Mouse (Mus musculus) embryonic stem cell, embryonic (primary cell): ENCODE measurements around the gene Ace.

Experiments
- CTCF ChIA-PET, 4 experiments: fragments of 300-600 bp in 2 of 4; fragments of 350-600 bp in 2 of 4; sonication (Branson Sonifier 250); formaldehyde crosslinking; loops; one replicate each; lab custom pipeline; 2022; ENCODE audit warnings: inconsistent platforms in 2 of 4; lab: Charles Lee
- POLR2A ChIA-PET, 4 experiments: fragments of 300-600 bp in 2 of 4; fragments of 350-600 bp in 2 of 4; sonication (Branson Sonifier 250); formaldehyde crosslinking; loops; one replicate each; lab custom pipeline; 2022; ENCODE audit warnings: antibody characterized with exemption in 4 of 4, inconsistent platforms in 1 of 4; lab: Charles Lee

Ace gene

DNA sequence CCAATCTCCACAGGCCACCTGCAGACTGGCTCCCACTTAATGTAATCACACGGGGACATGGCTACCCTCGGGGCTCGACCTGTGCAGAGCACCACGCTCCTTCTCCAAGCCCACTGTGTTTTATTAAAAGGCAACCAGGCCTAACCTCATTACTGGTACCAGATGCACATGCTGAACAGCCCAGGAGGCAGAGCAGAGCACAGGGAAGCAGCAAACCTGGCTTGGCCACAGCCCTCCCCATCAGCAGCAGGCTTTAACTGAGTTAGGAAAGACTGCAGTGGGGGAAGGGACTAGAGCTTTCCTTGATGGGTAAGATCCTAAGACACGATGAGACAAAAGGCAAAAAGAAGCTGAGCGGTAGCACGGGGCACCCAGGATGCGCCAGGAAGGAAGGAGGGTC lies 25.8 kb upstream of the Ace start:
- POLR2A ChIA-PET: interaction anchor here in 1 of 4 experiments (1.2 to 2.5 kb wide), 2 partner anchors 17 to 95 kb away, joined by 3 to 5 read pairs; partner anchors contain the start of gene Dcaf7
- CTCF ChIA-PET: no interaction called here

- CTCF ChIA-PET: interaction anchor here (0.5 to 1.8 kb wide), 22 partner anchors 9 to 580 kb away, joined by 3 to 9 read pairs (median 4); partner anchors contain the start of genes Cyb561 (in 3 of the 4), Ccdc47 (in 1 of the 4), Gm10840 (in 1 of the 4) and Limd2 (in 1 of the 4)
- POLR2A ChIA-PET: interaction anchor here in 3 of 4 experiments (0.6 to 4.6 kb wide), 34 partner anchors 9 to 1588 kb away, joined by 3 to 39 read pairs (median 5); partner anchors contain the start of genes Cyb561 (in 2 of the 3), Map3k3 (in 2 of the 3), Ccdc47 (in 1 of the 3) and Dcaf7 (in 1 of the 3)
Observed at GRCm38 (mm10) chr11:105943133-105944102, 24.3 kb upstream of the Ace start.

GRCm38 (mm10) chr11:105944126-105944621 lies 23.6 kb upstream of the Ace start:
- ChIA-PET POLR2A (interaction anchor here (0.8 to 4.6 kb wide), 25 partner anchors 9 to 556 kb away, joined by 3 to 39 read pairs (median 5); partner anchors contain the start of genes Cyb561 (in 3 of the 4), Map3k3 (in 2 of the 4), Dcaf7 (in 1 of the 4) and Ern1 (in 1 of the 4)), CTCF (interaction anchor here (0.6 to 1.8 kb wide), 21 partner anchors 9 to 421 kb away, joined by 3 to 9 read pairs (median 4); partner anchors contain the start of genes Cyb561 (in 3 of the 4), Ccdc47 (in 1 of the 4), Gm10840 (in 1 of the 4) and Limd2 (in 1 of the 4))

GRCm38 (mm10) chr11:105944770-105945672 lies 22.7 kb upstream of the Ace start:
- ChIA-PET POLR2A (interaction anchor here (0.5 to 4.6 kb wide), 24 partner anchors 8 to 556 kb away, joined by 3 to 39 read pairs (median 4); partner anchors contain the start of genes Cyb561 (in 3 of the 4), Map3k3 (in 2 of the 4), Dcaf7 (in 1 of the 4) and Smarcd2 (in 1 of the 4)), CTCF (interaction anchor here (0.9 to 1.8 kb wide), 15 partner anchors 8 to 271 kb away, joined by 3 to 9 read pairs (median 4); partner anchors contain the start of genes Cyb561 (in 3 of the 4), Ccdc47 (in 1 of the 4), Gm10840 (in 1 of the 4) and Limd2 (in 1 of the 4))

DNA sequence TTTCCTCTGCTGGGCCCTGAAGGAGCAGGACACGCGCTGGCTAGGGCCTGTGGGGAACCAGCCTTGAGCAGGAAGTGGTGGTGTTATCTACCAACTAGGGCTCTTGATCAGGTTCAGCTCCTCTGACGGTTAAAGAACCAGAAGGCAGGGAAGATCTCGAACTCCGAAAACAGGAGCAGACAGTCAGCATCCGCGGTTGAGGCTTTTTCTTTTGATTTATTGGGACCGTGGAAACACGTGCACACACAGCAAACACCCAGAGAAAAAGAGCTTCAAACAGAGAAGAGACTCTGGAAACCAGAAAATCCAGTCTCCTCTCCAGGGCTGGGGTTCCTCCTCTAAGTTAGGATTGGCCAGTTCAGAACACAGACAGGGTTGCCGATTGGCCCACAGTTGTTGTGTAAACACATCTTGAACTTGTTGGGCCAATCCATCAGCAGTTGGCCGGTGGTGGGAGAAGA lies 21.0 kb upstream of the Ace start:
- POLR2A ChIA-PET: interaction anchor here in 2 of 4 experiments (0.9 to 4.6 kb wide), 4 partner anchors 11 to 247 kb away, joined by 4 to 39 read pairs (median 4); no protein-coding TSS in a partner anchor
- CTCF ChIA-PET: interaction anchor here in 2 of 4 experiments (0.6 to 0.7 kb wide), 3 partner anchors 20 to 579 kb away, joined by 3 to 7 read pairs (median 3); no protein-coding TSS in a partner anchor

DNA sequence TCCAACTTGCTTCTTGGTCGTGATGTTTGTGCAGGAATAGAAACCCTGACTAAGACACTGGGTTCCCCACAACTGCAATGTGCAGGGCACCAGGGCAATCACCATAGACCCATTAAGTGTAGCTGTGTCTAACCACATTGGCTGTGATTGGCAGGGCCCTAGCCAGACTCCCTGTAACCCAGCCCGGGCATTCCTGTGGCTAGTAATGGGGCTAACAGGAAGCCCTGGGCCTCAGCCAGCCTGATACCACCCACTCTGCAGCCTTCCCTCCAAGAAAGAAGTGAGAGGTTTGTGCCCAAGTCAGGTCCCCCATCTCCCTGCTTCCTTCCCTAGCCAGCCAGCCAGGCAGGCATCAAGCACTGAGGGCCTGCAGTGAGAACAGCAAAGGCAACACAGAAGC lies 19.5 kb upstream of the Ace start:
- ChIA-PET CTCF (interaction anchor here in 1 of 4 experiments (0.6 kb wide), 1 partner anchor 77 kb away, joined by 3 read pairs; no protein-coding TSS in a partner anchor), POLR2A (interaction anchor here in 2 of 4 experiments (0.7 to 4.6 kb wide), 5 partner anchors 9 to 245 kb away, joined by 3 to 39 read pairs (median 4); partner anchors contain the start of gene Map3k3 (in 1 of the 2))

DNA sequence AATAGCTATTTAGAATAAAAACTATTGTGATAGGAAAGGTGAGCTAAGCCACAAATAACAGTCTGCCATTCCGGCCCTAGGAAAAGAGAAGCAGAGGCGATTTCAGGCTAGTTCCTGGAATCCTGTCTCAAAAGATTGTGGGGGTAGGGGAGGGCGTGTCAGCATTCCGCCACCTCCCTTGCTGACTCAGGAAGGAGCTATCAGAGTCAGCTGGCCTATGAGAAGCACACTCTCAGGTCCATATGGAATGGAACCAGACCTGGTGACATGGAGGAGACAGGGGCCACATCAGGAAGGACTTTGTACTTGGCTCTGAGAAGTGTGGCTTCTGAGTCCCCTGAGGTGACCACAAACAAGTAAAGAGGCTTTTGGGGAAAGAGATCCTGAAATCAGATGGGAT lies 17.2 kb upstream of the Ace start:
- POLR2A ChIA-PET: interaction anchor here in 3 of 4 experiments (0.5 to 2.8 kb wide), 35 partner anchors 9 to 1500 kb away, joined by 3 to 25 read pairs (median 4); partner anchors contain the start of genes Dcaf7 (in 2 of the 3), Ace (in 1 of the 3), Gm10840 (in 1 of the 3) and Limd2 (in 1 of the 3)

GRCm38 (mm10) chr11:105951601-105952044 lies 16.1 kb upstream of the Ace start:
- POLR2A ChIA-PET: interaction anchor here in 2 of 4 experiments (0.5 to 2.8 kb wide), 9 partner anchors 8 to 324 kb away, joined by 3 to 25 read pairs (median 6); partner anchors contain the start of gene Ace (in 1 of the 2)
- CTCF ChIA-PET: interaction anchor here in 3 of 4 experiments (0.5 to 1.5 kb wide), 7 partner anchors 13 to 780 kb away, joined by 3 to 9 read pairs (median 4); no protein-coding TSS in a partner anchor

More for the DNA sequence above, 17.2 kb upstream of the Ace start:
- CTCF ChIA-PET: interaction anchor here in 3 of 4 experiments (0.6 to 1.5 kb wide), 6 partner anchors 12 to 278 kb away, joined by 3 to 6 read pairs (median 4); no protein-coding TSS in a partner anchor

DNA sequence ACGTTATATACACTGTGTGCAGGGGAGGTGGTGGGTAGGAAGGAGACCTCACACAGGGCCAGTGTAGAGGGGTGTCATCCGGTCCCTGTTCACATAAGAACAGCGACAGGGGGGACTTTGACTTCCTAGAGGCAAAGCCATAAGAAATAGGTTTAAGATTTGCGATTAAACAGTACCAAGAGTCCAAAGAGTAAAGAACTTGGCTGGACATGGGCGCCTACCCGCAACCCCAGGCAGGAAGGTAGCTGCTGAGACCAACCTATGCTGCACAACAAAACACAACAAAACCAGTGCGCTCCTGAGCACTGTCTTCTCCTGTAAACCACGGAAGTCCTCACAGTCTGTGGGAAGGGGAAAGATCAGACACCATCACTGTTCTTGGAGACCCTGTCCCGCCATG lies 15.6 kb upstream of the Ace start:
- CTCF ChIA-PET: interaction anchor here in 2 of 4 experiments (0.6 to 2.0 kb wide), 3 partner anchors 13 to 75 kb away, joined by 3 to 8 read pairs (median 4); no protein-coding TSS in a partner anchor

DNA sequence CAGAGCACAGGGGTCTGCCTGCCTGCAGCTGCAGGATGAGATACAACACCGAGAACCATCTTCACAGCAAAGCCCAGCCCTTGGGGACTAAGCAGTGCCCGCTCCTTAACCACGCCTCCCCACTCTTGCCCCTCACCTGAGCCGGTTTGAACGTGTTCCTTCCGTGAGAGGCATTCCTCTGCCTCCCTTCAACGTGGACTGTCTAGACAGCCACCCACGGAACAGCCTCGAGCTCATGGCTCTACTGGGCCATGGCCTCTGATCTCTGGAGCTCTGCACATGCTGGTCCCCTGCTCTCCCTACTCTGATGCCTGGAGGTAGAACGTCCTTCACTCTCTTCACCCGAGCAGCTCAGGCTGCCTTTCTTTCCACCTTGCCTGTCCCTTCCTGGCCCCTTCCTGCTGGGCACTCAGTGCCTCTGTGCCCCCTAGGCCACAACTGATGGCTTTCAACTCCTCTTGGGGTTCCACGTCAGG lies 14.8 kb upstream of the Ace start, which contains the start of gene Cyb561:
Cyb561 (minus strand) TSS at position 426 of the 476 bp plus-strand sequence.
- ChIA-PET POLR2A (interaction anchor here (0.5 to 2.6 kb wide), 24 partner anchors 8 to 1644 kb away, joined by 3 to 27 read pairs (median 4); partner anchors contain the start of genes Dcaf7 (in 2 of the 4), Ccdc47 (in 1 of the 4), Ern1 (in 1 of the 4) and Gm10840 (in 1 of the 4)), CTCF (interaction anchor here in 3 of 4 experiments (0.7 to 2.0 kb wide), 8 partner anchors 8 to 131 kb away, joined by 3 to 8 read pairs (median 4); partner anchors contain the start of gene Map3k3 (in 1 of the 3))

More for the DNA sequence above, 15.6 kb upstream of the Ace start:
- POLR2A ChIA-PET: interaction anchor here in 2 of 4 experiments (0.5 to 2.6 kb wide), 16 partner anchors 8 to 548 kb away, joined by 3 to 27 read pairs (median 5); partner anchors contain the start of genes Dcaf7 (in 2 of the 2), Ccdc47 (in 1 of the 2), Gm10840 (in 1 of the 2) and Limd2 (in 1 of the 2)

GRCm38 (mm10) chr11:105953402-105953801 lies 14.3 kb upstream of the Ace start:
- CTCF ChIA-PET: interaction anchor here in 3 of 4 experiments (0.5 to 2.0 kb wide), 9 partner anchors 9 to 240 kb away, joined by 3 to 8 read pairs (median 3); partner anchors contain the start of gene Map3k3 (in 1 of the 3)
- POLR2A ChIA-PET: interaction anchor here (0.5 to 2.6 kb wide), 22 partner anchors 9 to 1644 kb away, joined by 3 to 27 read pairs (median 4); partner anchors contain the start of genes Dcaf7 (in 2 of the 4), Ccdc47 (in 1 of the 4), Ern1 (in 1 of the 4) and Map3k3 (in 1 of the 4)

- ChIA-PET CTCF (interaction anchor here in 2 of 4 experiments (0.6 to 1.3 kb wide), 2 partner anchors 9 to 29 kb away, joined by 3 read pairs; no protein-coding TSS in a partner anchor), POLR2A (interaction anchor here in 2 of 4 experiments (0.6 to 5.5 kb wide), 14 partner anchors 9 to 767 kb away, joined by 3 to 39 read pairs (median 4); partner anchors contain the start of genes Ccdc47 (in 1 of the 2), Dcaf7 (in 1 of the 2), Ddx42 (in 1 of the 2) and Gm10840 (in 1 of the 2))
Observed at GRCm38 (mm10) chr11:105955815-105956430, 11.8 kb upstream of the Ace start.

DNA sequence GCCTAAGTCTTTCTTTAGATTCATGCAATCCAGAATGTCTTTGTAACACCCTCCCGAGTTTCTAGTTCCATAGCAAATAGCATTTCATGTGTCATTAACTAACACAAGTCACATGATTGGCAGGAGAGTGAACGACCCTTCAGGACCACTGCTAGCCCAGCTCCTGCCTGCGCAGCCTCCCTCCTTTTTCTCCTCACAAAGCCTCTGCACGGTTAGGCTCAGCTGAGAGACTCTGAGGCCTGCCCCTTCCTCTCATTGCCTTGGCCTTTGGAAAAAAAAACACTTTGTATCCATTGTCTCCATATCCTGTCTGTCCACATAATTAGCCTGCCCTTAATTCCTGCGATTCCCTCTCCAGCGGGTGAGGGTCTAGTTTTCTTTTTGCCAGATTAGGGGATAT lies 10.2 kb upstream of the Ace start:
- ChIA-PET CTCF (interaction anchor here in 2 of 4 experiments (0.5 to 1.0 kb wide), 4 partner anchors 11 to 1195 kb away, joined by 3 to 5 read pairs (median 4); no protein-coding TSS in a partner anchor), POLR2A (interaction anchor here in 3 of 4 experiments (0.6 to 5.5 kb wide), 9 partner anchors 9 to 176 kb away, joined by 3 to 39 read pairs (median 6); partner anchors contain the start of gene Map3k3 (in 1 of the 3))

- POLR2A ChIA-PET: interaction anchor here (0.6 to 5.5 kb wide), 18 partner anchors 8 to 643 kb away, joined by 3 to 39 read pairs (median 5); partner anchors contain the start of genes Ace (in 1 of the 4) and Map3k3 (in 1 of the 4)
- CTCF ChIA-PET: interaction anchor here in 3 of 4 experiments (0.7 to 1.1 kb wide), 3 partner anchors 10 to 14 kb away, joined by 3 to 5 read pairs (median 3); no protein-coding TSS in a partner anchor
Observed at GRCm38 (mm10) chr11:105958566-105958965, 9.2 kb upstream of the Ace start.
